Mouse (Mus musculus): ENCODE results near the gene Smad1.

Smad1 gene

DNA sequence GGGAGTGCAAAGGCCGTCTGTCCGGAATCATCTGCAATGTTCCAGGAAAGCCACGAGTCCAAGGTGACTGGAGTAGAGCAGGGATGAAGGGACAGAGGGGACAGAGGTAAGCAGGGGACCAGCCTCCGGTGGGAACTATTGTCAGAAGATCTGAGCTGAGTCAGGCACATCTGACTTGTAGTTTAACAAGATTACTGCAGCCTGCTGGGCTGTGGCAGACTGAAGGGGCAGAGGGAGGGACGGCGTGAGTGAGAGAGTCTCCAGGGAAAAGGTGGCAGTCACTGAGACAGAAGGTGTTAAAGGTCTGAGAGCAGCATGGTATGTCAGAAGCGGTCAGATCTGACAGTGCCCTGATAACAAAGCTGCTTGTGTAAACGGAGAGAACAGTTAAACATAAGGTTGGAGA is 16.5 kb downstream of the Smad1 start:
- no peak for DNase-seq (ENCODE audit: low spot score)

DNA sequence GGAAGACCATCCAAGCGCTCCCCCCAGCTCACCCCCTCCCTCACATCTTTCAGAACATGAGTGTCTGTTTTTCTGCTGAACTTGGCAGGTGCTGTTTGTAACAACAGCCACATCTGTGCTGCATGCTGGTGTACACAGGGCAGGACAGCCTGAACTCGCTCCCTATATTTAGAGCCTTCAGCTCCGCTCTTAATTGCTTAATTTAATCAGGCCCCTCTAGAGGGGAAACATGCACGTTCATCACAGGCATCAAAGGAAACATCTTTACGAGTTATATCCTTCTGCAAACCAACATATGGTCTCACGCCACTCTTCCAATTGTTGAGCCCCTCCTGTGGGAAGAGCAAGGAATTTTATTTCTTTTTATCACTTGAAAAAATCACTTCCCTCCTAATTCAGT is 17.5 kb downstream of the Smad1 start:
- DNase-seq (ENCODE audit: low spot score): no peak

DNA sequence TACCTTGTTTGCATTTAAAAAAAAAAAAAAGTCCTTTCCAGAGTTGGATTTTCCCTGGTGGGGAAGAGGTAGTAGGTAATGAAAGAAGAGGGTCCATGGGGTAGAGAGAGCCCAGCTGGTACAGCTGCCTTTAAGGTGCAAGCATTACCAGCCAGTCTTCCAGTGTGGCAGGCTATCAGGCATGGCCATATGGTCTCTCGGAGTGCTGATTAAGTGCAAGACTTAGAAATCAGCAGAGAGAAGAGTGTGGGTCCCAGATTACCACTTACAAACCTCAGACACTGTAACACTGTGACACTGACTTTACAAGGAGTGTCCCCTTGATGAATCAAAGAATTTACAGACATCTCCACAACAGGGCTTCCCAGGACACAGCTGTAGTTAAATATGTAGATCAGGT is 18.9 kb downstream of the Smad1 start:
- no peak for DNase-seq (ENCODE audit: low spot score)

DNA sequence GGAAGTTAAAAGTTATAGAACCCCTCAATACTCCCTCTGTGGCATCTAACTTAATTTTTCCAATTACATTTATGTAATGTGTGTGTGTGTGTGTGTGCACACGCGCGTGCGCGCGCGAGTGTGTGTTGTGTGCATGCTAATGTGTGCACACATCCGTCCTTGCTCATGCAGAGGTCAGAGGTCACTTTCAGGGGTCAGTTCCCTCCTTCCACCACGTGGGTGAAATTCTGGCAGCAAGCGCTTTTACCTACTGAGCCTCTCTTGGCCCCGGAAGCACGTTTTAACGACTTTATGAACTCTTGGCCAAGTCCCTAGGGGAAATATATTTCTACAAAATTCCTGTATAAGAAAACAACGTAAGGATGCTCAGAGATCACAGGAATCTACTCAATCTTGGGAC is 19.3 kb downstream of the Smad1 start:
- no peak for DNase-seq (ENCODE audit: low spot score)

DNA sequence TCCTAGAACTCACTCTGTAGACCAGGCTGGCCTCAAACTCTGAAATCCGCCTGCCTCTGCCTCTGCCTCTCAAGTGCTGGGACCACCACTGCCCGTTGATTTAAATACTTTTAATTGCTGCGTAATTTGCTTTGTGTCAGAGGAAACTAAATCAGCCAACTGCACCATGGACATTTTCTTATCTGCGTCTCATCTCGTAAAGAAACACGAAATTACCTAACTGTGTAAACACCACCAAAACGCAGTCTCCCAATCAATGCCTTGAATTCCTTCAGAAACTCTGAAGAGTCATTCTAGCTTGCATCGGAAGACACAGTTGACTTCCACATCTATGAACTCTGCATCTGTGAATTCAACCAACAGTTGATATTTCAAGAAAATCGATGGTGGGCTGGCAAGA is 22.7 kb downstream of the Smad1 start:
- no peak for DNase-seq (ENCODE audit: low spot score)

DNA sequence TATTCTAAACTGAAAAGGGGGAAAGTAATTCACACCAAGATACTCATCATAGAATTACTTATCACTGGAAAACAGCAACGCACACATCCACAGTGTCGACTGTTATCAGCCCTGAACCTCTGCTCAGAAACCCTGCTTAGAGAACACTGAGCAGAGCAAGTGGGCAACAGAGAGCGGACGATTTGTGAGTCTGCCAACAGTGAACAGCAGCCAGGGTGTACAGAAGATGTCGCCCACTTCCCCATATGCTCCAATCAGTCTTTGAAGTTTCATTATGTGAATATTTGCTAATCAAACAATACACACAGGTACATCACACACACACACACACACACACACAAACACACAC is 23.6 kb downstream of the Smad1 start:
- no peak for DNase-seq (ENCODE audit: low spot score)

DNA sequence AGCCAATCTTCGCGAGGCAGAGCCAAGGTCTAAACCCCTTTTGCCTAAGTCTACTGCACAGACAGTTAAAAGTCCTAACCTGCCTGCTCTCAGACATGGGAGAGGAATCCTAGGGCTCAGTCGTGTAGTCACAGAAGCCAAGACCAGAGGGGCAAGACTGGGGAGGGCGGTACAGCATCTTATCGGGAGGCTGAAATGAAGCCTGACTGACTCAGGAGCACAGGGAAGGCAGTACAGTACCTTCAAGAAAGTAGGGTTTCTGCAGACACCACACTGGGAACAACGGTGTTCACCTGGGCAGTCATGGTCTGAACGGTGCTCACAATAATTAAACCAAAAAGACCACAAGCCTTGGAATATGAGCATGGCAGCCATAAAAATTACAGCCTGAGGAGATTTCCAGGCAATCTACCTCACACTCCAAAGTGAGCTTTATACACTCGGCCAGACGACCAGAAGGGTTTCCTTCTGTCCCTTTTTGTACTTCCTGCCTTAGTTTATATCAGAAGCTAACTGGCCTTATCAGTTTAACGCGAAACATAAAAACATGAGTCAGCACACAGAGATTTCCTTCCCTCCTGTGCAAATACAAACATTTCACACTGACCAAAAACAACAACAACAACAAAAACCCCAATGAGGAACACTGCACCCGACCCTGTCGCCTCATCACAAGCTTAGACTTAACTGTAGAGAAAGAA is 24.1 kb downstream of the Smad1 start:
- no peak for DNase-seq (ENCODE audit: low spot score)

DNA sequence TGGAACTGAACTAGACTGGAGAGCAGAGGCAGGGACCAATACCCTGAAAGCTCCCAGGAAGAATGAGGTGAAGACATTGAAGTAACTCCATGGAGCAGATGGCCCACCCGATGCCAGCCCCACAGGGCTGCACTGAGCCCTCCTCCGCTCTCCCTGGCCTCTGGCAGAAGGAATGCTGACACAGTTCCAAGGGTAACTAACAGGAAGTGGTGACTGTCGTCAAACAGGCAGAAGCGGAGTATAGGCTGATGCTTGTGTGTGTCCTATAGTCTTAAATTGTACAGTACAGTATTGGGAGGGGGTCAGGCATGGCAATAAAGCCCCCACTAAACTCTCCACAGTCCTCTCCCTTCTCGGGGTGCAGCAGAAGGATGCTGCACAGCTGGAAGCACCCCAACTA is 24.9 kb downstream of the Smad1 start:
- DNase-seq (ENCODE audit: low spot score): no peak

DNA sequence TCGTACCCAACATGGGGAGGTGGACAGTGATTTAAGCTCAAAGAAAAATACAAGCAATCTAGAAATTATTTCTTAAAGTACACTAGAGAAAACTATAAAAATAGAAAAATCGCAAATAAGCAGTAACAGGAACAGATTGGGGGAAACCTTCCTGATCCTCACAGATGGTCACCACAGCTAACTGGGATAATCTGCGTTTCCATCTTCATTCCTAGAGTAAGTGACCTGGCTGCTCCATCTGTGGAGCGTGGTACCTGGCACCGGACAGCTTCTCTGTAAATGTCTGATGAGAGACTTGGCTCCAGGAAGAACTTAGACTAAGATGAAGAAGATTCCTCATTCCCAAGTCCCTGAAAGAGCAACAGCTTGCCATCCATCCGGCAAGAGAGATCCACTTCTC is 25.8 kb downstream of the Smad1 start:
- DNase-seq (ENCODE audit: low spot score): no peak

DNA sequence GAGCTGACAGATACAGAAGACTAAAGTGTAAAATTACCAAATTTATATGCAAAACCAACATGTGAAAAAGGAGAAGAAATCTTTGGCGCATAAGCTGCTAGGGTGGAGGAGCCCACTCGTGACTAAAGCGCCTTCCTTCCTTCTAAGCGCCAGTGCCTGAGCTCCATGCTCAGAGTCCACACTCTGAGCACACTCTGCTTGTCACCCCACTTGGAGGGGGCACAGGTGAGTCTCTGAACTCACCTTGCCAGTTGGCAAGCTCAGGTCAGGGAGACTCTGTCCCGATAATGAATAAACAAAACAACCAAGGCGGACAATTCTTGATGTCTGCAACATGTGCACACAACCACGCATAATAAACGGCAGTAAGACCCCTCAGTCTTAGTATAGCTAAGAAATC is 26.4 kb downstream of the Smad1 start:
- DNase-seq (ENCODE audit: low spot score): no peak

DNA sequence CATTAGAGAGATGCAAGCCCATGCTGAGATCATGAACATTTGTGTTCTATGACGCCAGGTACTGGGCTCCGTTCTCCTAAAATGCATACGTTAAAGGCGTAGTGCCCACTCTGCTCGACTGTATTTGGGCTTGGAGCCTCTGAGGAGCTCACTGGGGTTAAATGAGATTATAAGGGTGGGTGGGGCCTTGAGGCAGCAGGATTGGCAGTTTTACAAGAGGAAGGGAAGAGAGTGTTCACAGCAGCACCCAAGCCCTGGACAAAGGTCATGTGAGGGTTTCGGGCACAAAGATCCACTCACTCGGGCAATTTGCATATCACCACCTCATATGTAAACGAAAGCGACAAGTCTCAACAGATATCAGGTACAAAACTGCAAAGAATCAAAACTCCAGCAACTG is 26.8 kb downstream of the Smad1 start:
- DNase-seq (ENCODE audit: low spot score): no peak

DNA sequence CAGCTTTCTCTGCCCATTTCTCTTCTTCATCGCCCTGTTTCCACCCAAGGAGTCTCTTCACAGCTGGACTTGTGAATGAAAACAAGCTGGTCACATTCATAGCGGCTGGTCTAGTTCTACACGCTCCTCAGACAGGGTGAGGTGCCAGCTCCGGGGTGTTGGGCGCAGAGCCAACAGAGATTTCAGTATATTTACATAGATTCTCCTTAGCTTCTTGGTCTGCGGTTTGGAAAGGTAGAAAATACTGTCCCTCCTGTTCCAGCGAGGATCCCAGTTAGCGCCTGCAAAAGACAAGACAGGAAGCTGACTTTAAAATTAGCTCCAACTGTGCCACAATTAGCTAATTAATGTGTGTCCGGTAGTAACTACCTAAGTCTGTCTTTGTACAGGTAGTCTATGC is 27.2 kb downstream of the Smad1 start:
- no peak for DNase-seq (ENCODE audit: low spot score)

DNA sequence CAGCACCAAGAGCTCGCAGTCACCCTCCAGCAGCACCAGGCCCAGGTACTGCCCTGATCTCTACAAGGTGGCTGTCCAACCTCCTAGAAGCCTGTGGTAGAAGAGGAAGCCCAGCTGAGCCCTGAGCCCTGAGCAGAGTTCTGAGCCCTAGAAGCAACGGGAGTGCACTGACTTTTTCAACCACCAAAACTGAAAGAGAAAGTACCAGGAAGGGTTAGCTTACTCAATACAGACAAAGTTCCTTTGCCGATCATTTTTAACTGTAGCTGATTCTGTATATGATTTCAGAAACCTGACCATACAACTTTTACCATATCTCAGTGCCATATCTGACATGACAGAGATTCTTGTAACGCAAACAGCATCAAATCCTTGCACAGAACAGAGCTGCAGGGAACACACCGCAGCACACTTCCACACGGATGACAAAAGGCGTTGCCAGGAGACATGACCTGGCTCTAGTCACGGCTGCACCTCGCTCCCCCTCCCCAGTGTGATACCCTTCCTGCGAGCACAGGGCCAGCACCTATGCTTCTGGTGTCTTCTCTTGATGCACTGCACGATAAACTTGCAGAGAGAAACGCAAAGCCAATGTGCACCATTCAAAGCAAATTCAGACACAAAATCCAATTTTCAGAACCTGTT is 28.6 kb downstream of the Smad1 start:
- no peak for DNase-seq (ENCODE audit: low spot score)

DNA sequence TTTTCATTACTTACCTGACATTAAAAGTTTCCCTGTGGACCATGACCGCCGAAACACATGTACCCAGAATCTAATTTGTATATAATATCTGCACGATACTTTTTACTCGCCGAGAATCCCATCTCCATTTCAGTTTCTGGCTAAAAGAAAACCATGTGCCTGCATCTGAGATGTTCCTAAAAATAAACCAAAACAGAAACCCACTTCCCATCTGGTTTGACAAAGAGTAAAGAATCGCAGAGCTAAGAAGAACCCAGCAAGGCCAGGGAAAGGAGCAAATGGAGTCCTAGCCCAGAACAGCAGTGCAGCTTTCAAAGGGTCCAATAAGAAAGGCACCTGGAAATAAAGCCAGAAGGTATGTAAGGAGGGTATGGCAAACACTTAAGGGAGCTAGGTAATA is 30.2 kb downstream of the Smad1 start:
- DNase-seq (ENCODE audit: low spot score): no peak

DNA sequence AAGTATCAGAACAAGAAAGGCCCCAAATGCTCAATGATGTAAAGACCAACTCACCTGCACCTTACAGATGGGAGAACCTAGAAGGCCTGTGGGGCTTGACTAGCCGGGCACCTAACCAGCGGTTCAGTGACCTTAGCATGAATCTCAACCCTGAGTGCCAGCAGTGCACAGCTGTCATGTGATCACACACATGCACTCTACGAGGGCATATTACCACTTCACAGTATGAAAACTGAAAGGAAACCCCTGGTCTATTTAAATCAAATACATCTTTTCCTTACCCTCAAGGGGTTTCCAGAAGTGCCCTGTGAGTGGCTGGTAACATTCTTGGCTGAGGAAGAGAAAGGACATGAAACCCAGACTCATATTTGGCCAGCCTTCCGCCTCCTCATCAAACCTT is 31.4 kb downstream of the Smad1 start:
- no peak for DNase-seq (ENCODE audit: low spot score)

DNA sequence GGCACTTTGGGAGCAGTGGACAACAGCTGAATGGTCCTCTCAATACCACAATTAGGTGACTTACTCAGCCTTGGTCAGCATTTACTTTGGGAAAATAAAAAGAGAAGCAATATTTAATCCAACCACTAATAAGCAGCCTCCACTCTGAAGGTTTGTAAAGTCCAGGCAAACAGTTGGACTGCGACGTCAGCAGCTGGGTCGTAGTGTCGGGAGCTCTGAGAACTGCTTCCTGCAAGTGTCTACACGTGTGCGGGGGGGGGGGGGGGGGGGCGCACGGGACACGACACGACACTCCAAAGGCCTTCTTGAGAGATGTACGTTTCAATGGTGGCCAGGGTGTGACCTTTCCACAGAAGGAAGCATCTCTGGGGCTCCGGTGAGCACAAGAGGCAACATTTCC is 32.0 kb downstream of the Smad1 start:
- DNase-seq (ENCODE audit: low spot score): no peak

DNA sequence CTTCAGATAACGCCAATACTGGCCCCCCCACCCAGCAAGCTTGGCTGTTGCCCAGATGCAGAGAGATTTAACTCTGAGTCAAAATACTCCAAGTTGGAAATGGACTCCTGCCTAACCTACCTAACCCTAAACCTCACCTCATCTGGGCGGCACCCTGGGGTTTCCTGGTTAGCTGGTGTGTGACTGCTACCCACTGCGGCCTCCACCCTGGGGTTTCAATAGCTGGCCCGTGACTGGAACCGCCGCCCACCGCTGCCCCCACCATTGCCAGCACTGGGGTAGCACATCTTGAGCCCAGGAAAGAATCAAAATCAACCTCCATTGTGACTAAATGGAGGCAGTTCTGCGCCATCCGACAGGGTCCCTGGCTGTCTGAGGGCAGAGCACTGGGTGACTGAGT is 33.1 kb downstream of the Smad1 start:
- no peak for DNase-seq (ENCODE audit: low spot score)

DNA sequence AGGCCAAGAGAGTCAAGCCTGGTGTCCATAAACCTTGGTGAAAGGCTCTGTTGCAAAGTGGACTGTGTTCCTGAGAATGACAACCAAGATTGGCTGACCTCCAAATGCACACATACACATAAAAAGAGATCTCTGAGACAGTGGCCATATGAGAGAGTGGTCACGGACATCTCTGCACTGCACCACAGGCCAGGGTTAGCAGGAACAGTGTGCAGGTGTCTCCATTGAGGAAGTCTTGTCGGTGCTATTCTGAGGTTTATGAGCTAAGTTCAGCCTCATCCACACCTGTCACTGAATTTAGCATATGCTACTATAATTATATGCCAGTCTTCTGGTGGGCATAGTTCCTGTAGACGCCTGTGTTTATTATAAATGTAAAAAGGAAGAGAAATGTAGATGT is 33.6 kb downstream of the Smad1 start:
- no peak for DNase-seq (ENCODE audit: low spot score)

DNA sequence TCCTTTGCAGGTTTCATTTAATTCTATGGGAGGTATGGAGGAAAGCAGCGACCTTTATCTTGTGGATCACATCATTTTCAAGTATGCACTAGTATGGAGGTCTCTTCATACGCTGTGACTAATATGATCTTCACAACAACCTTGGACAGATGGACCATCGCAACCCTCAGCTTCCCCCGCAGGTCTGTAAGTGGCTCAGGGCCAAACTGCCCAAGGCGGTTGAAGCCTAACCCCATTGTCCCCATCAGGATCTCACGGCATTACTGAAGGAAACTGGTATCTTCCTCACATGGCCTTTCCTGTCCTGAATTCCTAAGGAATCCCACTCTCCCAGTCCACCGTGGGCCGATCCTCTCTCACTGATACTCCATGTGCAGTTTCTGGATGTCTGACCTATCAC is 34.5 kb downstream of the Smad1 start:
- DNase-seq (ENCODE audit: low spot score): no peak

DNA sequence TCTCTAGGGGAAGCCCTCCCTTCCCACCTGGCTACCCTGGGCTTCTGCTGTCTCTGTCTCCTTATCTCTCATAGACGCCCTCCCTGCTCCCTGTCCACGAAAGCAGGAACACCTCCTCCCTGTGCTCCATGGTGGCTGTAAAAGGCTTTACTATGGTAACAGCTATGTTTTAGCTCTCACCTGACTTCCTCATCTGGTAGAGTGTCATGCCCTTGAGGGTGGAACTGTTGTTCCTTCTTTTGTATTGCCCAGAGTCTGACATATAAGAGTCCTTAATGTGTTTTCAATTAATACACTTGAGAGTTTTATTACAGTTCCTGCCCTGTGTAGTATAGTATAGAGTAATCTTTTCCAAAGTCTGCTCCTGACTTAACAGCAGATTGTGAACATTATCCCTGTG is 36.9 kb downstream of the Smad1 start:
- no peak for DNase-seq (ENCODE audit: low spot score)

DNA sequence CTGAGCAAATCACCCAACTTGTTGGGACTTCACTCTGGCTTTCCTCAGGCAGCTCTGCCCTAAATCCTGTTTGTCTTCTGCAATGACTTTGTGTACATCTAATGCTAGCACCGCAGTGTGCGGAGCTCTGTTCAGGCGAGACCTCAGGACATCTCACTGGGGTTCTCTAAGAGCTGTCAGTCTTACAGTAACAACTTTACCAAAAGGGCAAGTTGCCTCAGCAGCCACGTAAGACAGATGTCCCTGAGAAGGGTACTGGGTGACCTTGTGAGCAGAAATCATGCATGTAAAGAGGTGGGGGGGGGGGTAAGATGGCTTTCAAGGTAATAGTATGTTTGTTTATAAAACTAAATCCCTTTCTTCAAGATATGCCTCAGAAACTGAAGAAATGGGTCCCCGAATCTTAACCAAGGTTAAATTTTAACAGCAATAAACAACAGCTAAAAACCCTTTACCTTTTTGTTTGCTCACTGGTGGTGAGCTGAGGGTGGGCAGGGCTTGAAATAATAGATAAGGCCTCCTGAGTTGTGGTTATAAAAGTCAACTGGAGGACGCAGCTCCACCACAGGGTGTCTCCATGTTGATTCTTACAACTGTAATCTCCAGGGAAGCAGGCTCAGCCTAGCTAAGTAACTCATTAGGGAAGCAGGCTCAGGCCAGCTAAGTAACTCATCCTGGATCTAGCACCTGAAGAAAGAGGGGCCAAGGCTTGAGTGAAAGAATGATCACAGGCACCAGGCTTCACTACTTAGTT is 38.4 kb downstream of the Smad1 start:
- DNase-seq (ENCODE audit: low spot score): no peak

DNA sequence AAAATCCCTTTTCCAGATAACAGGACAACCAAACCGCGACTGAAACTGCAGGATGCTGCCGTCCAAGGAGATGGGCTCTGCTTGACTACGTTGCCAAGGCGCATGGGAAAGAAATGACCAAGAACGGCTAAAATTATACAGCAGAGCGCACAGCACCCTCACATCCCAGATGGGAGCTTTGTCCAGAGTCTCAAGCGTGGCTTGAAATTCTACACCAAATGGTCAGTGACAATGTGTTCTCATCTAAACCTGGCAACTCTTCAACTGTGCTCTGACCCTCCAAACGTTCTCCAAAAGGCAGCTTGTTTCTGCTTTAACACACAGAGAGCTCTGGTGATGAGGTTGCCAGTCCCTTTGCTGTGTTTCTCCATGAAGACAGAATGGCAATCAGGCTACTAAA is 39.0 kb downstream of the Smad1 start:
- peak; percentile 19 for DNase-seq (ENCODE audit: low spot score)

DNA sequence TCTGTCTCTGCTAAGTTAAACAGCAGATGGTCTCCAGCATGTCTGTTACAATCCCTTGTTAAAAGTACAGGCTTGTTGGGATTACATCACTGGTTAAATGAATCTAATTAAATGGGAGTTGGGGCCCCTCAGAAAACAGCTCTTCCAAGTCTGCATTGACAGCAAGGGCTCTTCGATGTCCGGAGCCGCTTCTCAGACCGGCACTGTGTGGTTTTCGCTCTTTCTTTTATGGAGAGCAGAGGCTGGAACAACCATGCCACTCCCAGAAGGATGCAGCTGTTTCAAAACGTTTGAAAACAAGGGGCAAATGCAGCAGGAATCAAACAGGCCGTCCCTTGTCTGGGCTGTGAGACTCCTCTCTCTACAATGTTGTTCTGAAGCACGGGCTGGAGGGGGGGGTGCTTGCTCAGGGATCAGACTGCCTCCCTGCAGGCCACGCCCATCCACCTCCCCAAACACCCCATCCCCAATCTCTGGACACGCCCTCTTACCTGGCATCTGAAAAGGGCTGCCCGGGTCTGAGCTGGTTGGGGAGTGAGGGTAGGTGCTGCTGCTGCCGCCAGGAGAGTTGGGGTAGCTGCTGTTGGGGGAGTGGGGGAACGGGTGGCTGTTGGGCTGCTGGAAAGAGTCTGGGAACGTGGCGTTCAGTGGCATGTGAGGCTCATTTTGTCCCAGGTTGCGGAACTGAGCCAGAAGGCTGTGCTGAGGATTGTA is 43.4 kb downstream of the Smad1 start:
- DNase-seq (ENCODE audit: low spot score): peak; percentile 51

Measured in testis, postnatal 14 days (tissue).